Mouse (Mus musculus) kidney, embryonic 15.5 days (tissue): ENCODE data around the gene Gm21117. TPM values are rescaled to one million over a fixed set of nuclear protein-coding genes. Genes with fewer than 3 reads are reported as not detected.
"Not testable (repeated sequence)": the region's sequence is repeated elsewhere in the genome, so short reads cannot be mapped to it uniquely, and the experiment has no call there.

Source experiments
- ATAC-seq: fragments of 200-750 bp; cut with Nextera tagmentation; replicated peaks from 2 replicates; pipeline ENCODE4 v1.8.0; 2017; ENCODE audit warnings: moderate TSS enrichment; ENCODE audit not compliant: low FRiP score
- H3K27ac ChIP-seq: fragments of 300-500 bp; sonication (generic); 2 replicates; pipeline ENCODE4 v1.5.1; 2015; ENCODE audit warnings: mild to moderate bottlenecking, inconsistent platforms
- H3K27me3 ChIP-seq: fragments of 300-500 bp; sonication (generic); 2 replicates; pipeline ENCODE4 v1.6.1; 2015; ENCODE audit warnings: inconsistent platforms
- H3K36me3 ChIP-seq: fragments of 300-500 bp; sonication (generic); 2 replicates; pipeline ENCODE4 v1.6.1; 2015; ENCODE audit warnings: inconsistent platforms
- H3K4me1 ChIP-seq: fragments of 300-500 bp; sonication (generic); 2 replicates; pipeline ENCODE4 v1.6.1; 2015; ENCODE audit warnings: inconsistent platforms
- H3K4me2 ChIP-seq: fragments of 300-500 bp; sonication (generic); 2 replicates; pipeline ENCODE4 v1.6.1; 2015; ENCODE audit warnings: moderate library complexity, mild to moderate bottlenecking, inconsistent platforms
- H3K4me3 ChIP-seq: fragments of 300-500 bp; sonication (generic); replicated peaks from 2 replicates; pipeline ENCODE4 v1.5.1; 2015; ENCODE audit warnings: mild to moderate bottlenecking, inconsistent platforms
- H3K9ac ChIP-seq: fragments of 300-500 bp; sonication (generic); 2 replicates; pipeline ENCODE4 v1.6.1; 2015; ENCODE audit warnings: mild to moderate bottlenecking, inconsistent platforms
- H3K9me3 ChIP-seq: fragments of 300-500 bp; sonication (generic); replicated peaks from 2 replicates; pipeline ENCODE4 v1.6.1; 2016; ENCODE audit warnings: inconsistent platforms
- WGBS: fragments of 180-500 bp; shearing (Covaris S2); methylation state at CpG from one replicate; pipeline ENCODE4 v1.1.7; 2015; ENCODE audit warnings: mixed read lengths; 5-methylcytosine and 5-hydroxymethylcytosine counted together
- polyA plus RNA-seq: library from polyadenylated mRNA; unstranded; fragments of >200 nt; fragmentation: Nextera tagmentation; extraction: Ambion mirVana; gene quantifications from 2 replicates; pipeline ENCODE4 v1.2.1, GENCODE M21; 2015

Gm21117 gene
- polyA plus RNA-seq = not detected in 2 replicates

GRCm38 (mm10) chrY:51124920-51125319, at the start of gene Gm21117:
Gene Gm21117, plus strand, starts transcription at chrY:51125220.
- not testable (repeated sequence) for ATAC-seq

More at GRCm38 (mm10) chrY:51124920-51125319, at the start of gene Gm21117:
- not testable (repeated sequence) for H3K9ac ChIP-seq, H3K4me1 ChIP-seq, H3K36me3 ChIP-seq, H3K4me3 ChIP-seq, H3K27me3 ChIP-seq, H3K27ac ChIP-seq, H3K4me2 ChIP-seq, H3K9me3 ChIP-seq
- no CpG with 5 or more reads among the region's 6 CpGs for WGBS
